Mouse (Mus musculus): ENCODE results near the gene Fkbp4.

DNA sequence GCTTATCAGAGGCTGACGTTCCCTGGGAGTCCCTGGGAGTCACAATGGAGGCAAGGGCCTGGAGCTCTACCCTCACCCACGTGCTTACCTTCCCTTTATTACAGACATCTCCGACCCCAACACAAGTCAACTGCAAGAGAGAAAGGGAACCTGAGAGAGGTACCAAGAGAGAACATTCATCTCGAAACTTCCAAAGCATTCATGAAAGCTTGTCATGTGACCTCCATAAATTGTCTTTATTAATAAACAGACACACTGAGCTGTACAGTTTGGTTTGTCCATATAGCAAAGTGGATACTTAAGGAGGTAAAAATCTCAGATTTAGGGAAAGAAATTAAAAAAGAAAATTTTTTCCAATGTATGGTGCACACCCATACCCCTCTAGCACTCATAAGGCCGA is 22.3 kb downstream of the Fkbp4 start:
- no peak for TF ChIP-seq CTCF (IDR thresholded peaks at IDR 0.05)
- no peak for TF ChIP-seq EP300 (IDR thresholded peaks at IDR 0.05)

All from lung, postnatal 0 days (tissue).